Mouse (Mus musculus) cerebellum, postnatal 10 days (tissue): ENCODE measurements at regions not wholly inside any gene's neighbourhood (a gene's known extent, or its start where the extent isn't known, plus 50 kb on each side); places are given as distances from the start of the nearest gene placed in this dataset.

Source experiments
- DNase-seq, 2 experiments: peaks; one replicate each; pipeline ENCODE4 v3.0.0; 2021; ENCODE audit warnings: mixed read lengths in 2 of 2

DNA sequence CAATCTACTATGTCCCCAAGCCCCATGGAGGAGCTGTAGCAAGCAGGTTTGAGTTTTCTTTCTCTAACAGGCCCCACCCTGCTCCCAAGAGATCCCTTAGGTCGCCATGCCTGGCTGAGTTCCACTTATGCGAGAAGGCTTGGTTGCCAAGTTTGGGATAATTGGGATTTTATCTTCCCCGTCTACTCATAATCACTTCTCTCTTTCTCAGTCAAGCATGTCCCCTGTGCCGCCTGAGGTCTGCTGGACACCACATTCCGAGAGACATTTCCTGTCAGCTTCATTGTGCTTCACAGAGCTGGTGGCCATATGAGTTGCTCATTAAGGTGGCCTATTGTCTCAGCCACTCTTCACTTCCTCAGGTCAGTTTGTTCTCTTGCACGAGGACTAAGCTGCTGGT is 234.5 kb upstream of the Wscd1 start:
- no peak for DNase-seq

DNA sequence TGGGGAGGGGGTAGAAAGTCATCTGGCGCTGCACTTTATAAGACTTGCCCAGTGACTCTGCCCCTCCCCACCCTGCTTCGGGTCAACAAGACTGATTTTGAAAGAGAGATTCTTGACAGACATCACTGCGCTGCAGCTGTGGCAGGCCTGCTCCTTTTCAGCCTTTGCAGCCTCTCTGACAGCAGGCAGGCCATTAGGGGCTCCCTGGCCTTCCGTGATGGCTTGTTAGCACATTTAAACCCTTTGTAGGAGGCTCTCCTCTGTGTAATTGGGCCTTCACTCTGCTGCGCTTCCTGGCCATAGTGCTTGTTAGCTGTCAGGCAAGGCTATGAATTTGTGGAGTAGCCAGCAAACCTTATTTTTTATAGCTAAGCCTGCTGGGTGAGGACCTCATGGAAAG is 232.3 kb upstream of the Wscd1 start:
- DNase-seq: no peak

DNA sequence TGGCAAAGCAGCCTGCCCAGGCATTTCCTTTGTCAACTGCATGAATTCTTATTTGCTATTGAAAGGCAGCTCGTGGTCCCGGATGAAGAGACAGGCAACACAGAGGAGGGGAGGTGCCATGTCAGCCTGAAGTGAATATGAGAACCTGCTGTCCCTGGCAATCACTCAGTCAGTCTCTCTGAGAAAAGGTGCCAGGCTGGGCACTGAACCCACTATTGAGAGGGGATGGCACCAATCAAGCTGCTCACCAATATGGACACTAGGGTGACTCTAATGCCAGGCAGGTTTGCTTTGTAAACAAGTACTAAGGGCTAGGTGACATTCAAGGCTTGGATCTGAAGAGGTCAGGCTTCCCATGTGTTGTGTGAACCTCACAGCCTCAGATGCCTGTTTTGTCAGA is 222.0 kb upstream of the Wscd1 start:
- peak; percentile 61 to 71 for DNase-seq

DNA sequence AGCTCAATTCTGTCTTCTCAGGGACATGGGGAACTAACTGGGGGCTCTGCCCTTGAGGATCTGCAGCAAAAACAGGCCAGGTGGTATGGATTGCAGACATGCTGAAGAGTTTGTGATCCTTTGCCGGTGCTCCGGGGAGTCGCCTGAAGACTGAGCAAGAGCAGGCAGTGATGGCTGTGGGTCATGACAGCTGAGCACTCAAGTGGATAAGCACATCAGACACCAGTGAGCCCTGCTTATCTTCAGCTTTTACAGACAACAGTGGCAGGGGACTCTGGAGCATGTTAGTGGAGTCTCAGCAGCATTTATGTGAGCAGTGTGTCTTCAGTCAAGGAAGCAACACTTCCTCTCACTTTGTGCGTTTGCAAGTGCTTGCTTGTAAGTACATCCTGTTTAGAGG is 221.1 kb upstream of the Wscd1 start:
- DNase-seq: no peak

DNA sequence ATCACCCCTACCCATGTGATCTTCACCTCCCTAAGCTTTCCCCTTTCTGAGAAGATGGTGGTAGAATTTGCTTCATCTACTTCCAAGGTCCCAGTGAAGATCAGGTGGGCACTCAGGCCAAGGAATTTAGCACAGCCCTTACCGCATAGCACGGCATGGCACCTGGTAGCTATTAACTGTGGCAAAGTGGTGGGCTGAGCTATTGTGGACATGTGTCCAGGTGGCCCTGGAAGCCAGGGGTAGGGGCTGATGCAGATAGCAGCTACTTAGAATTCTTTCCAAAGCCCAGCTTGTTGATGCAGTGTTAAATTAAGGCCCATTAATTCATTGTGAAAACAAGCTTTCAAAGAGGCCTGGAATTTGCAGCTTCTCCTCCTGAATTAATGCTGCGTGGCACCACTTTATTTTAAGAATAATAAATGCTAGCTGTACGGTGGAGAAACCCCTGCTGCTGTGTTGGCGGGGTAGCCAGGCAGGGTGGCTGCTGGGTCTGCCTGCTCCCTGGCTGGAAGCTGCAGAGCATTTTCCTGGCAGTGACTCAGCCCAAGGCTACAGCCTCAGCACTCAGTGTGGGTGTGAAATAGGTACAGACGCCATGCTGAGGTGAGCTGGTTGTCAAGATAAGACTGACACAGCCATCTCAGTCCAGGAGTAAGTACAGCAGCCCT is 208.4 kb upstream of the Wscd1 start:
- DNase-seq: peak; percentile 11 to 52

GRCm38 (mm10) chr11:71557412-71557811 is 192.3 kb upstream of the Wscd1 start:
- DNase-seq: peak; percentile 19 to 21

DNA sequence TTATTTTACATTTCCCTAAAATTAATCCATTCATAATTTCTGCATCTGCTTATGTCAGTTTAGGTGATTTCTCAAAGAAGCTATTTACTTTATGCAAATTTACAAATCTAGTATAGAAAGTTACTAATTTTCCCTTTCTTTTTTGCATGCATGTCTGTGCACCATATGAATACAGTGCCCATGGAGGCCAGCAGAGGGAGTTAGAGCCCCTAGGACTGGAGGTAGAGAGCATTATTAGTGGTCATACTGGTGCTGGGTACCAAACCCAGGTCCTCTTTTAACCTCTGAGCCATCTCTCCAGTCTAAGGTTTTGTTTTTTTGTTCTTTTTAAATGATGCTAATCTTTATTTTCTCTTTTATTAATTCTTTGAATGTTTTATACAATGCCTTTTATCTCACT is 184.9 kb upstream of the Wscd1 start:
- DNase-seq: no peak

- no peak for DNase-seq
Measured at GRCm38 (mm10) chr11:71576801-71577200, 172.9 kb upstream of the Wscd1 start.

DNA sequence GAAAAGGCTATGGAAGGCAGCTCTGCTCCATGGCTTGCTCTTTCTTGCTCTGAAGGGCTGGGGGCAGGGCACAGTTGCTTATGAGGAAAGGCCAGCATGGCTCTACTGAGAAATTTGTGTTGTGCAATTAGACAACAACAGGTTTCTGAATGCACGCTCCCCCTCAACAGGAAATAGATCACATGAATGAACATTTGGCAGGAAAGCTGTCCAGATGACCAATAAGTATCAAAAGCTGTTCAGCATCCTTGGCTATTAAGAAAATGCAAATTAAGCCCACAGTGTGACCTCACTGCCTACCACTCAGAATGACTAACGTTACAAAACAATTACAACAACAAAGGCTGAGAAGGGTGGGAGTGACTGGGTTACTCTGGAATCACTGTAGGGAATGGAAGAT is 167.9 kb upstream of the Wscd1 start:
- peak; percentile 20 to 26 for DNase-seq

DNA sequence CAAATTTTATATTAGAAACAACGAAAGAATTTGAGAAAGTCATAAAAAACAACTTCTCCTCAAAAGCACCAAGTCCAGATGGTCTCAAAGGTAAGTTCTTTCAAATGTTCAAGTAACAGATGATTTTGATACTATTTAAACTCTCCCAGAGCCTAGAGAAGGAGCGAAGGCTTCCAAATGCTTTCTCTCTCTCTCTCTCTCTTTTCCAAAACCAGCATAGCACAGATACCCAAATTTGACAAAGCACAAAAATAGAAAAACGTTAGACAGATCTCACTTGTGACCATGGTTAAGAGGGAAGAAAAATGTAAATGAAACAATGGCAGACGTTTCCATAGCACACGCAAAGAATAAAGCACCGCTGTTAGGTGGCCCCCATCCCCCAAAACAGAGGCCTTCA is 158.7 kb upstream of the Wscd1 start:
- no peak for DNase-seq

DNA sequence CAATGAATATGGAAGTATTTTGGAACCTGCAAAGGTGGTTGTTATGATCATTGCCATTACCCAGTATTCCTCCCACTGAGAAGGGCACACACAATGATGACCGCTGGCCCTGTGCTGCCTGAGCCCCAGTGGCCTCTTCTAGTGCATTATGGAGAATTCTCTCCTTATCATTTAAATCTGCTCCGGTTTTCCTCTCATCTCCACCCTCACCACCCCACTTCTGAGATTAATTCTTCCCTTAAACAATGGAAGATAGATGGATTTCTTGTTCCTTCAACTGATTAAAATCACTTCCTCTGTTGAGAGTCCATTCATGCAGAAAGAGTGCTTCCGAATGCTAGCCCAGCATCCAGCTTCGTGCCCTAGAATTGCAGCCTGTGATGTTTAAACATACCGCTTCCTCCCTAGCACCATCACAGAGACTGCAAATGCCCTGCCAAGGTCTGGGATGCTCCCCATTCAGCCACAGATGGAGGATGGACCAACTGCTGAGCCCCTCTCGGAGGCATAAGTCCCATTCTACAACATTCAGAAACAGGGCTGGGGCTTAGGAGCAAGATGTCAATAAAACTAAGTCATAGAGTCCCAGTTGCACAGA is 155.4 kb upstream of the Wscd1 start:
- DNase-seq: peak; percentile 32 to 44

DNA sequence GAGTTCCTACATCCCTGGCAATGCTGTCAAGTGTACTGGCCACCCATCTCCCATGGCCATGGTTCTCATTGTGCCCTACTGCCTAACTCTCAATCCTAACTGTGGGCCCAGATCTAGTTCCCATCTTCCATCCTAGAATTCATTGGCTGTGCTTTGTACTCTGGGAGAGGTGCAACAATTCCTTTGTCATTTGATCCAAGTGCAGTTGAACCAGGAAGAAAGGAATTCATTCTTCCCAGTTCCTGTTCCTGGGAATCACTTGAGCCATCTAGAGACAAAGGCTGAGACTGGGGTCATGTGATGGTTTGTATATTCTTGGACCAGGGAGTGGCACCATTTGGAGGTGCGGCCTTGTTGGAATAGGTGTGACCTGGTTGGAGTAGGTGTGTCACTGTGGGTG is 152.0 kb upstream of the Wscd1 start:
- DNase-seq: no peak

DNA sequence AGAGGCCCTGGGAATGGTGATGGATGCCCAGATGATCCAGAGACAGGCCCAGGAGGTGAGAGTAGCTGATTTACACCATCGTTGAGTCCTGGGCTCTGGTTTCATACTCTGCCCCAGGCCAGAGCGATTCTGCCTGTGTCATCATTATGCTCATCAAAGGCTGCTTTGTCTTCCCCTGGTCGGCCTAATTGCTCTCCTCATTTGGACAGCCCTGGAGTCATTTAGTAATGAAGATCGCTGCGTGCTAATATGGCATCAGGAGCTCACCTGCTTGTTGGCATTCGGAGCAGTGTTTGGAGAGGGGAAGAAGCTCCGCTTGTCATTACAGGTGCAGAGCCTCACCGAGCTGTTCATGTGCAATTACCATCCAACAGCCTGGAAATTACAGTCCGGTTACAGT is 138.9 kb upstream of the Wscd1 start:
- DNase-seq: peak in 1 of 2 experiments; percentile 14

DNA sequence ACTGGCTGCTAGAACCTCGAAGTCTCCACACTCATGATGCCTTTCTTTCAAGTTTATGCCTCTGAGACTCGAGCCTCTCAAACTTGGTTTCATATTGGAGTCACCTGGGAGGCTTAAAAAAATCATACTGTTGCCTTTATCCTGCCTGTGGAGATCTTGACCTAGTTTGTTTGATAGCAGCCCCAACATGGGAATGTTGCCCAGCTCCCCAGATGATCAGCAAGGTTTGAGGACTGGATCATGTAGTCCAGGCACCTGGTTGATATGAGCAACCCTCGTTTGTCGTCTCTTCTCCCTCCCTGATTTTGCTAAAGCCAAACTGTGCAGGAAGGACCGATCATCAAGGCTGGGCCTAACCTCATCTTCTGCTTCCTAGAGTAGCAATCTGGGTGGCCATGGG is 134.2 kb upstream of the Wscd1 start:
- peak; percentile 16 for DNase-seq

GRCm38 (mm10) chr11:71625501-71626191 is 124.1 kb upstream of the Wscd1 start:
- DNase-seq: peak in 1 of 2 experiments; percentile 22

- peak; percentile 42 to 55 for DNase-seq
Measured at GRCm38 (mm10) chr11:71636111-71636510, 113.6 kb upstream of the Wscd1 start.

DNA sequence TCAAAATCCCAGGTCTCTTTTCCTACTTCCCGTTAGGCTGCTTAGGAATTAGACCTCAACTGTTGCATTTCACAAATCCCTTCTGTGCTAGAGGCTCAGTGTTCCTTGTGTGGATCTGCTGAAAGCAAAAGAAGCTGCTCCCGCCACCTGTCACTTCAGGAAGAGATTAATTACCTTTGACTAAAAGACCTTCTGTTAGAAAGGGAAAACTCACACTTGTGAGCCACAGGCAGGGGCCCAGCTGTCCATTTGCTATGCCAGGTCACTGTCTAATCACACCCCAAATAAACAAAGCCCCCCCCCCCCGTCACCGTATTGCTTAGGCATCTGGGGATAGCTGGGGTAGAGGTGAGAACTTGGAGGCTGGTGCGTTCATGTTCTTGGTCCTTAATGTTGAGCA is 112.9 kb upstream of the Wscd1 start:
- peak; percentile 60 to 65 for DNase-seq

DNA sequence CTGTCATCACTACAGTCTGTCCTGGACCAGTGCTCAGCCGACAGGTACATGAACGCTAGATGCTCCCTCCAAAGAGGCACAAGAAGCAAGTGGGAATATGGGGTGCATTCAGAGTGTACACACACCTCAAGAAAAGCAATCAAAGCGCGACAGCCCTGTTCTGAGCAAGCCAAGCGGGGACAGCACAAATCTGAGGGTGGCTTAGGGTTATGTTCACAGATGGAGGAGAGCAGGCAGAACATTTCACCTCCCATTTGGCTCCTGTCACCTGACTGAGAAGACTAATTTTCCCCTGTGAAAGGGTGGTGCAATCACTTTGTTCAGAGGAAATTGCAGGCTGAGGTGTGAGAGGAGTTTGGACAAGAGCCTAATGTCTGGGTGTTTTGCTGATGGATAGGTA is 106.8 kb upstream of the Wscd1 start:
- DNase-seq: no peak

- DNase-seq: no peak
Measured at GRCm38 (mm10) chr11:71651756-71652380, 97.9 kb upstream of the Wscd1 start.

- DNase-seq: no peak
Measured at GRCm38 (mm10) chr11:71652381-71652775, 97.3 kb upstream of the Wscd1 start.

GRCm38 (mm10) chr11:71658346-71658745 is 91.4 kb upstream of the Wscd1 start:
- DNase-seq: no peak

GRCm38 (mm10) chr11:71670111-71671050 is 79.3 kb upstream of the Wscd1 start:
- peak; percentile 55 to 63 for DNase-seq
